Mouse (Mus musculus) midbrain, embryonic 13.5 days (tissue): ENCODE measurements around the gene Pnpla7. TPM values are rescaled to one million over a fixed set of nuclear protein-coding genes. Genes with fewer than 3 reads are reported as not detected.

Experiments used
- ATAC-seq: fragments of 200-750 bp; cut with Nextera tagmentation; 2 replicates; pipeline ENCODE4 v1.8.0; 2017; ENCODE audit warnings: mild to moderate bottlenecking, moderate TSS enrichment, moderate library complexity
- H3K27ac ChIP-seq: fragments of 300-500 bp; sonication (generic); 2 replicates; pipeline ENCODE4 v1.5.1; 2015; ENCODE audit warnings: inconsistent platforms, mild to moderate bottlenecking, moderate library complexity
- H3K27me3 ChIP-seq: fragments of 300-500 bp; sonication (generic); 2 replicates; pipeline ENCODE4 v1.6.1; 2015; ENCODE audit warnings: mild to moderate bottlenecking, inconsistent platforms
- H3K36me3 ChIP-seq: fragments of 300-500 bp; sonication (generic); 2 replicates; pipeline ENCODE4 v1.6.1; 2015; ENCODE audit warnings: mild to moderate bottlenecking, inconsistent platforms
- H3K4me1 ChIP-seq: fragments of 300-500 bp; sonication (generic); replicated peaks from 2 replicates; pipeline ENCODE4 v1.6.1; 2015; ENCODE audit warnings: inconsistent platforms
- H3K4me2 ChIP-seq: fragments of 300-500 bp; sonication (generic); replicated peaks from 2 replicates; pipeline ENCODE4 v1.6.1; 2015; ENCODE audit warnings: moderate library complexity, mild to moderate bottlenecking, inconsistent platforms
- H3K4me3 ChIP-seq: fragments of 300-500 bp; sonication (generic); replicated peaks from 2 replicates; pipeline ENCODE4 v1.5.1; 2015; ENCODE audit warnings: mild to moderate bottlenecking, inconsistent platforms
- H3K9ac ChIP-seq: fragments of 300-500 bp; sonication (generic); replicated peaks from 2 replicates; pipeline ENCODE4 v1.6.1; 2015; ENCODE audit warnings: mild to moderate bottlenecking, inconsistent platforms
- H3K9me3 ChIP-seq: fragments of 300-500 bp; sonication (generic); 2 replicates; pipeline ENCODE4 v1.6.1; 2016; ENCODE audit warnings: mild to moderate bottlenecking, inconsistent platforms
- WGBS: fragments of 180-500 bp; shearing (Covaris S2); methylation state at CpG from one replicate; pipeline ENCODE4 v1.1.7; 2015; 5-methylcytosine and 5-hydroxymethylcytosine counted together
- polyA plus RNA-seq: library from polyadenylated mRNA; unstranded; fragments of >200 nt; fragmentation: Nextera tagmentation; extraction: Ambion mirVana; gene quantifications from 2 replicates; pipeline ENCODE4 v1.2.1, GENCODE M21; 2015

The Pnpla7 gene
- polyA plus RNA-seq, 1 experiment from 2014 or later: 4.2 TPM

DNA sequence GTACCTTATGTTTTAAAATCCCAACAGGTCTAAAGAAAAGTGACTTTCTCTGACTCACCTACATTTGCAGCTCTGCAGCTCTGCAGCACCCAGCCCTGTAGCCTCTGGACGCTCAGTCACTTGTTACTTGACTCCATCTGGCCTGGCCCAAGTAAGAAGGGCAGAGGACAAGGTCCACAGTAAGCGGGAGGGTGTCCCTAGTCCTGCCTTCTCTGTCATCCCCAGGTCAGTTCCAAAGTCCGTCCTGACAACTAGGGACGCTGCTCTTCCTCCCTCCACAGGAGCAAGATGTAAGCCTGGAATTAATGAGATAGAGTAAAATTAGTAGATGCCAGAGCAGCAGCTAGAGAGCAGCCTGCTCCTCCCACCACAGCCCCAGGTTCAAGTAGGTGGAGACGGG is 104.2 kb downstream of the Pnpla7 start, which contains the start of gene Entpd8:
Entpd8 (plus strand) TSS at position 229 of the 400 bp plus-strand sequence.
- no peaks in the 10 kb centered on the region for H3K4me1 ChIP-seq
- no peak within 1 kb of the TSS for H3K4me2 ChIP-seq
- H3K4me3 ChIP-seq: no peak within 1 kb of the TSS
- no peak within 1 kb of the TSS for H3K9ac ChIP-seq
- WGBS: 72% methylated on average over 5 of the region's 5 CpGs
- H3K9me3 ChIP-seq: no peaks in the 10 kb centered on the region
- no peak for ATAC-seq
- no peaks in the 10 kb centered on the region for H3K36me3 ChIP-seq
- no peak within 1 kb of the TSS for H3K27ac ChIP-seq
- no peaks in the 10 kb centered on the region for H3K27me3 ChIP-seq

DNA sequence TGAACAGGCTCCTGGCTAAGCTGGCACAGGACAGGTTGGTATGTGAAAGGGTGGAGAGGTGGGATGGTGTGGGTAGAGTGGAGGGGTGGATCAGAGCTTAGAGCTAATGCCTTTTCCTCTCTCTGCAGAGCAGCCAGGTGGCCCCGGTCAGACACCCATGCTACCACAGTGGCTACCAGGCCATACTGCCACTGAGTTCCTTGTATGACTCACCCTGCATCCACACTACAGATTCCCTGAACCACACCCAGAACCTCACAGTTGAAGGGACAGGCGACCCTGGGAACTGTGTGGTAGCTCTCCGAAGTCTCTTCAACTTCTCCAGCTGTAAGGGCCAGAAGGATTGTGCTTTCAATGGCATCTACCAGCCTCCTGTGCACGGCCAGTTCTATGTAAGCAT is 107.9 kb downstream of the Pnpla7 start:
- Histone ChIP-seq H3K9ac (no peak overlapping the region), H3K4me3 (no peak overlapping the region), H3K9me3 (no peaks in the 10 kb centered on the region), H3K4me1 (no peaks in the 10 kb centered on the region), H3K4me2 (no peak overlapping the region), H3K27ac (no peak overlapping the region), H3K36me3 (no peaks in the 10 kb centered on the region), H3K27me3 (no peaks in the 10 kb centered on the region)
- 88% methylated on average over 4 of the region's 4 CpGs for WGBS
- ATAC-seq: no peak

DNA sequence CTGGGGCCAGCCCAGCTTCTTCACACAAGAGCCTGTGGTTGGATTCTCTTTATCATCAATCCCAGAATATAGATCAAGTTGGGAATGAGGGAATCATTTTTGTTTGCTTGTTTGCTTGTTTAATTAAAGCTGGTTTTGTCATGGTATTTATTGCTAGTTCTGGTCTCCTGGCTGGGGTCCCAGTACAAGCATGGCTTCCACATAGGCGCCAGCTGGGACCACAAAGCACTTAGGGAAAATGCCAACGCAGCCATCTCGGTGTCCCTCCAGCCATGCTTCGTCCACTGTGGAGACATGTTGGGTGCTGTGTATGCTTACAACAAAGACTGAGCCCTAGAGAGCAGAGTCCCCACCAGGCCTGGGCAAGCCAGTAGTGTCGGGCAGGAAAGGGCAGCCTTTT is 109.7 kb downstream of the Pnpla7 start:
- no peak overlapping the region for H3K4me3 ChIP-seq
- no peak for ATAC-seq
- H3K9ac ChIP-seq: no peak overlapping the region
- H3K27ac ChIP-seq: no peak overlapping the region
- H3K4me2 ChIP-seq: no peak overlapping the region
- H3K27me3 ChIP-seq: no peaks in the 10 kb centered on the region
- H3K4me1 ChIP-seq: no peaks in the 10 kb centered on the region
- H3K36me3 ChIP-seq: no peaks in the 10 kb centered on the region
- WGBS: 87% methylated on average over 5 of the region's 5 CpGs
- H3K9me3 ChIP-seq: no peaks in the 10 kb centered on the region

DNA sequence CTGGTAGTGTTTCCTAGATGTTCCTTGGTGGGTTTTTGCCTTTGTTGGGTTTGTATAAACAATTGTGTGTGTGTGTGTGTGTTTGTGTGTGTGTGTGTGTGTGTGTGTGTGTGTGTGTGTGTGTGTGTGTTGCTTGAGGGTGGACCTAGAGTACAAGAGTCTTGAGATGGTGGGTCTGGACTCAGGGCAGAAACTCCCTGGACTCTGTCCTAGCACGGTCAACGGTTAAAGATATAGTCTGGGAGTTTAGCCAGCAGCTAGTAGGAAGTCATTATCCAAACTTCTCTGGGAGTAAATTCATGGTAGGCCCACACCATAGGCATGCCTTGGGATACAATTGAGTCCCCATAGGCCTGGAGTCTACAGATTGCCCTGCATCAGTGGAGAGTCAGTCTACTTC is 112.0 kb downstream of the Pnpla7 start:
- H3K27me3 ChIP-seq: 0 out of 2 replicates have a peak, but pooled peaks cover 3% of the 10 kb centered on the region
- H3K27ac ChIP-seq: no peak overlapping the region
- H3K9me3 ChIP-seq: no peaks in the 10 kb centered on the region
- no peak for ATAC-seq
- H3K36me3 ChIP-seq: no peaks in the 10 kb centered on the region
- no peaks in the 10 kb centered on the region for H3K4me1 ChIP-seq
- WGBS: 97% methylated on average over 2 of the region's 2 CpGs
- no peak overlapping the region for H3K4me2 ChIP-seq
- no peak overlapping the region for H3K4me3 ChIP-seq
- no peak overlapping the region for H3K9ac ChIP-seq

DNA sequence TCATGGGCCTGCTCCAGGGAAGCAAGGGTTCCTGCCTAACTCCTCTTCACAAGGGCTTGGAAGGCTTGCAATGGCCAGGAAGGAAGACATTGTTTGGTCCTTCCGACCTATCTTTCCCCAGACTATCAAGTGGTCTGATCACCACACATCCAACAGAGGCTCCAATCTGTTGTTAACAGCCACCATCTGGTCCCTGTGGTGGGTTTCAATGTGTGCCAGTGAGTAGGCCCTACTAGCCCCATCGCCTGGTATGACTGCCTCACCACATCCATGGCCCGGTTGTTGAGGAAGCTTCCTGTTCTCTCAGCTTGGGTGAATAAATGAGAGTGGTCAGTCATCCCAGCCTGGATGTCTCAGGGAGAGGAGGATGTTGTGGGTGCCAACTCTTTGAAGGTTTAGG is 112.8 kb downstream of the Pnpla7 start:
- no peaks in the 10 kb centered on the region for H3K4me1 ChIP-seq
- ATAC-seq: no peak
- no peak overlapping the region for H3K27ac ChIP-seq
- H3K9ac ChIP-seq: no peak overlapping the region
- no peaks in the 10 kb centered on the region for H3K36me3 ChIP-seq
- H3K4me3 ChIP-seq: no peak overlapping the region
- H3K4me2 ChIP-seq: no peak overlapping the region
- H3K9me3 ChIP-seq: no peaks in the 10 kb centered on the region
- 0 out of 2 replicates have a peak, but pooled peaks cover 3% of the 10 kb centered on the region for H3K27me3 ChIP-seq
- WGBS: 94% methylated on average over 3 of the region's 3 CpGs

DNA sequence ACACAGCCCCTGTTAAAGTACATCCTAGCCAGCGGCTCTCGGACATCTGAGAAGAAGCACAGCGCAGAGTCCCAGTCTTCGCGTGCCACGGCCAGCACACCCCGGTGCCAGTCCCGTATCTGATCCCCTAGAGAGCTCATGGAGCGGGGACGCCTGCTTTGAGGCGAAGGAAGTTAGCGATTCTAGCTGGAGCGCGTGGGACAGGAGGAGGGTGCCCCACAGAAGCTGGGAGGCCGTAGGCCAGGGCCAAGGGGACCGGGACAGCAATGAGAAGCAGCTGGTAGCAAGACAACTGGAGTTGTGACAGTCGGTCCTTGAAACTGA is 118.9 kb downstream of the Pnpla7 start:
- no peak for ATAC-seq
- no peak overlapping the region for H3K4me2 ChIP-seq
- no peak overlapping the region for H3K27ac ChIP-seq
- H3K4me1 ChIP-seq: peaks cover 10% of the 10 kb centered on the region
- H3K36me3 ChIP-seq: no peaks in the 10 kb centered on the region
- H3K4me3 ChIP-seq: no peak overlapping the region
- H3K27me3 ChIP-seq: peaks cover 20% of the 10 kb centered on the region
- H3K9ac ChIP-seq: no peak overlapping the region
- WGBS: 48% methylated on average over 17 of the region's 17 CpGs
- no peaks in the 10 kb centered on the region for H3K9me3 ChIP-seq

DNA sequence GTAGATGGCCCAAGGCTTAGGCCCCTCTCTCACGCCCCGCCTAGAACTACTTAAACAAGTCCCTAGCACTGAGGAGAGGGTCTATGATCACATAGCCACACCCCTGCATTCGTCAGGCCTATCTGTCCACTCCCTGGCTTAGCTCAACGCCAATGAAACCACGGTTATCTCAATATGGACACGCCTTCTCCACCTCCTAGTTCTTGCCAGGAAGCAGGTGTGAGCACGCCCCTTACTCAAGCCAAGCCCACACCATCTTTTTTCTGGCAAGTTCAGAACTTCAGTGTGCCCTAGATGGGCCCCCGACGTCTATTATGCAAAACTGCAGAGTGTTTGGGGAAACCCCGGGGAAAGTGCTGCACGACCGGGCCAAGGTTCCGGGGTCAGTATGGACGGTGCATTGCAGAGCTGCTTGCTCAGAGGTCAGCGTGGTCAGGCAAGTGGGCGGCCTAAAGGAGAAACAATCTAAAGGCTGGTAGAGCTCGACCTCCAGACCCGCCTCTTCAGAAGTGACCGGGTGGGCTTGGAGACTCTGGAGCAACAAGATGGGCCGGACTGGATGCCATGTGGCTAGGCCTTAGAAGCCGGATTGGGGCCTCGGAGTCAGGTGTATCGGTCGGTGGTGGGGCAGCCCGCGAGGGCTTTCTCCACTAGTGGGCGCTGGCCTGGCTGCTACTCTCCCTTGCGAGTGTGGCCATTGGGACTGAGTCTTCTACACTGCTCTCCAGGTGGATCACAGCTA is 119.4 kb downstream of the Pnpla7 start, which contains the start of gene Noxa1:
Noxa1 (minus strand) TSS at position 41 of the 742 bp plus-strand sequence.
- Histone ChIP-seq H3K27ac (no peak within 1 kb of the TSS), H3K9ac (no peak within 1 kb of the TSS), H3K4me2 (no peak within 1 kb of the TSS), H3K4me1 (peaks cover 16% of the 10 kb centered on the region), H3K4me3 (no peak within 1 kb of the TSS), H3K27me3 (peaks cover 20% of the 10 kb centered on the region), H3K9me3 (no peaks in the 10 kb centered on the region), H3K36me3 (no peaks in the 10 kb centered on the region)
- no peak; the same call in 1 of the 2 replicates for ATAC-seq
- WGBS: 54% methylated on average over 28 of the region's 28 CpGs

DNA sequence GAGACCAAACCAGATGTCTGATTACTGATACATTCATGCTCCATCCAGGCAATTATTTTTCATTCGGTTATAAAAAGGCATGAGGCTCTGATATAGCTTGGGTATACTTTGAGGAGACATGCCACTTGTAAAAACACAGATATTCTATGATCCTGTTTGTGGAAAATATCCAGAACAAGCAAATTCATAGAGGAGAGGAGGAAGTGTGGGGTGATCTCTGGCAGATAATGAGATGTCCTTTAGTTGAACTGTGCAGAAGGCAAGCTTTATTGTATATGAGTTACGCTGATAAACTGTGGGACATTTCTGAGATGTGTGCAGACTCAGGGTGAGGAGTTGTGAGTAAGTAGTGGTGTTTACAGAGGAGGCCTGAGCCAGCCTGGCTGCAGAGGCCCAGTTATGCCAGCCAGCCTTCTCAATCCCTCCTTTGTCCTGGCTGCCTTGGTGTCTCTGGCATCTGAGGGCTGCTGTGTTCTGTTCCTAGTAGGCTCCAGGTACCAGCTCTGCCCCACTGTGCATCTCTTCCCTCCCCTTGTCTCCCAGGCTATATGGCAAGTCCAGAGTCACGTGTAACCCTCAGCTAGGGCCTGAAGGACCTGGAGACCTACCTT is 122.3 kb downstream of the Pnpla7 start:
- no peaks in the 10 kb centered on the region for H3K36me3 ChIP-seq
- no peak for ATAC-seq
- H3K27me3 ChIP-seq: peaks cover 20% of the 10 kb centered on the region
- no peak overlapping the region for H3K27ac ChIP-seq
- H3K4me1 ChIP-seq: peaks cover 19% of the 10 kb centered on the region
- no peak overlapping the region for H3K9ac ChIP-seq
- H3K9me3 ChIP-seq: no peaks in the 10 kb centered on the region
- no peak overlapping the region for H3K4me3 ChIP-seq
- no peak overlapping the region for H3K4me2 ChIP-seq
- 82% methylated on average over 3 of the region's 3 CpGs for WGBS

DNA sequence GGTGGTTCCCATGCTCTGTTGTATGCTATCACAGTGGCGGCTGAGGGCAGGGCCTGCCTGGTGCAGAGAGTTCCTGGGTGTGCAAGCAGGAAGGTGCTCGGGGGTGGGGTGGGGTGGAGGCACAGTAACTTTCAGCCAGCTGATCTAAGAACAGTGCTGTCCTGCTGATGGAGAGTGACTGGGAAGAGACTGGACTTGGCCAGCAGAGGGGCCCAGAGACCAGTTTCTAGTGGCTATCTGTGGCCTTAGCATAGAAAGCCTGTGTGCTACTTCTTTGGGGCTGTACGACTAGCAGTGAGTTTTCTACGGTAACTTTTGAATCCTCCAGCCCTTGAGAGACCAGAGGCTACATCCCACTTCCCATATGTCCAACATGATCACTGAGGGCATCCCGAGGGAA is 123.1 kb downstream of the Pnpla7 start:
- no peak overlapping the region for H3K4me2 ChIP-seq
- peak overlapping the region; percentile 58 for H3K27ac ChIP-seq
- H3K9ac ChIP-seq: no peak overlapping the region
- no peak overlapping the region for H3K4me3 ChIP-seq
- peaks cover 18% of the 10 kb centered on the region for H3K27me3 ChIP-seq
- WGBS: 38% methylated on average over 5 of the region's 5 CpGs
- peaks cover 19% of the 10 kb centered on the region for H3K4me1 ChIP-seq
- H3K9me3 ChIP-seq: no peaks in the 10 kb centered on the region
- H3K36me3 ChIP-seq: no peaks in the 10 kb centered on the region
- ATAC-seq: peak; percentile 70

DNA sequence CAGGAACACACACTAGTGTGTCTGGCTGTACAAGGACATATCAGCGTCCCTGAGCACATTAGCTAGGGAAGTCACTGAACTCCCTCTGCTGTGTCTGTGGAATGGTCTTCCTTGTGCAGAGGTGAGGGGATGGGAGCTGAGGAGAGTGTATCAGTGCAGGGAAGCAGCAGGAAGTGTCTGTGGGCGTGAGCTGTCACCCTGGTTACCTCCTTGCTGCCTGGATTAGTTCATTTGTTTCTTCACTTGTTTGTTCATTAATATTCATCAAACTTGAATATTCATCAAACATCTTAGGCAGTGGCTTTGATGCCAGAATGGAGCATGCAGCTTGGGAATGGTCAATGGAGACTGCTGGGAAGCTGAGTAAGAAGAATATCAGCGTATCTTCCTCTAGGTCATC is 123.9 kb downstream of the Pnpla7 start:
- 31% methylated on average over 3 of the region's 3 CpGs for WGBS
- H3K9ac ChIP-seq: no peak overlapping the region
- no peak overlapping the region for H3K4me2 ChIP-seq
- H3K27ac ChIP-seq: peak overlapping the region; percentile 58
- peak; percentile 80 for ATAC-seq
- H3K4me1 ChIP-seq: peaks cover 19% of the 10 kb centered on the region
- H3K4me3 ChIP-seq: no peak overlapping the region
- H3K27me3 ChIP-seq: peaks cover 11% of the 10 kb centered on the region
- no peaks in the 10 kb centered on the region for H3K36me3 ChIP-seq
- H3K9me3 ChIP-seq: no peaks in the 10 kb centered on the region
